Comparison of ENCODE assay signal across 25 mouse cellular contexts in genomic region chr2:136691681-136692080, GRCm38 (mm10). TPM values are rescaled to one million over a fixed set of nuclear protein-coding genes. Genes with fewer than 3 reads are reported as not detected.
A peak's percentile ranks its signal among the peaks of the same experiment; 100 is the strongest.
DNase-seq lines count a peak whose midpoint lies in the region; ATAC-seq and TF ChIP-seq lines count a peak whose summit lies in the region.
"Had no signal": no experiment of that assay in that cellular context is flagged by ENCODE, and none has a peak within 500 bp of the region (broad histone marks: within the 10 kb centered on the region; RNA-seq: fewer than 3 reads in every experiment).

No protein-coding gene starts in this region.

- peak; percentile 30 for DNase-seq in adrenal gland, adult 2 months
- no peak for DNase-seq in adrenal gland, postnatal 25 days
- peak; percentile 65 for DNase-seq in cerebellum, adult 9-11 months
- DNase-seq in cerebellum, adult 8-10 months = no peak
- no peak for DNase-seq in heart, adult 2 months
- peak; percentile 16 for DNase-seq in ZHBTc4 (ENCODE audit: low read depth, low spot score)
- DNase-seq: adrenal gland, postnatal 10 days; cerebellum, adult 11 months; cerebellum, postnatal 36 days; gastrocnemius, adult 2 months; gastrocnemius, postnatal 25 days; heart, postnatal 36 days; kidney, adult 11 months; kidney, adult 9 months had no signal

- intact Hi-C loops in heart, adult 2 months (cut with DNase I) = no loop called here

- H3K36me3 ChIP-seq in heart, embryonic 16.5 days (ENCODE audit: control insufficient read depth, insufficient read depth) = no peaks in the 10 kb centered on the region
- no peaks in the 10 kb centered on the region for H3K36me3 ChIP-seq in heart, adult 2 months (ENCODE audit: control insufficient read depth, insufficient read depth, low read length)
- H3K36me3 ChIP-seq: embryonic facial prominence, embryonic 15.5 days; forebrain, embryonic 10.5 days; hindbrain, embryonic 13.5 days had no signal

- H3K79me2 ChIP-seq in heart, adult 2 months (replicated peaks; ENCODE audit: control insufficient read depth, insufficient read depth, low read length) = no peaks in the 10 kb centered on the region

- peak; percentile 69; the same call in 1 of the 2 replicates for ATAC-seq in heart, embryonic 16.5 days (replicated peaks; ENCODE audit: extremely low read depth, insufficient read depth, low FRiP score)
- ATAC-seq in monocyte, adult 5-6 weeks (replicated peaks; ENCODE audit: insufficient number of reproducible peaks, low FRiP score, low TSS enrichment, poor library complexity, severe bottlenecking) = no peak
- ATAC-seq: forebrain, embryonic 14.5 days; hindbrain, postnatal 0 days had no signal

- TF ChIP-seq POLR2A in heart, adult 2 months (IDR thresholded peaks at IDR 0.05; ENCODE audit: insufficient read depth, low read depth, low read length) = no peak

- WGBS in heart, embryonic 16.5 days = 41% methylated on average over 1 of the region's 1 CpGs
- 77% methylated on average over 1 of the region's 1 CpGs for WGBS in heart, adult 2 months

- TF ChIP-seq EP300 in heart, adult 2 months (IDR thresholded peaks at IDR 0.05; ENCODE audit: insufficient read depth, low read depth, low read length) = no peak

- H3K9ac ChIP-seq in heart, embryonic 16.5 days (ENCODE audit: low read length) = no peak overlapping the region
- H3K9ac ChIP-seq in heart, adult 2 months (ENCODE audit: low read depth, low read length) = no peak overlapping the region
- H3K9ac ChIP-seq: embryonic facial prominence, embryonic 15.5 days; hindbrain, embryonic 13.5 days had no signal

- H3K4me3 ChIP-seq in heart, embryonic 16.5 days (ENCODE audit: low read length) = no peak overlapping the region
- H3K4me3 ChIP-seq in heart, adult 2 months = no peak overlapping the region
- H3K4me3 ChIP-seq: embryonic facial prominence, embryonic 15.5 days; erythroblast, embryonic 14.5 days; forebrain, embryonic 10.5 days; gastrocnemius, adult 2 months; hindbrain, embryonic 13.5 days had no signal

- H3K4me1 ChIP-seq in heart, embryonic 16.5 days (ENCODE audit: control insufficient read depth, insufficient read depth, low read length) = peaks cover 22% of the 10 kb centered on the region
- H3K4me1 ChIP-seq in heart, adult 2 months (ENCODE audit: control insufficient read depth, insufficient read depth, low read length) = peaks cover 3% of the 10 kb centered on the region; the same call in 1 of the 2 replicates
- H3K4me1 ChIP-seq: embryonic facial prominence, embryonic 15.5 days; forebrain, embryonic 10.5 days; hindbrain, embryonic 13.5 days had no signal

- no peak overlapping the region for H3K4me2 ChIP-seq in heart, embryonic 16.5 days (ENCODE audit: low read depth, low read length)
- H3K4me2 ChIP-seq: embryonic facial prominence, embryonic 15.5 days; hindbrain, embryonic 13.5 days had no signal

- TF ChIP-seq CTCF in heart, adult 2 months (IDR thresholded peaks at IDR 0.05) = no peak

- no peaks in the 10 kb centered on the region for H3K9me3 ChIP-seq in heart, embryonic 16.5 days (replicated peaks; ENCODE audit: control insufficient read depth, low read length)
- H3K9me3 ChIP-seq: embryonic facial prominence, embryonic 15.5 days; forebrain, embryonic 10.5 days; hindbrain, embryonic 13.5 days had no signal

- no peaks in the 10 kb centered on the region for H3K27me3 ChIP-seq in heart, embryonic 16.5 days (ENCODE audit: control insufficient read depth, insufficient read depth, low read length)
- no peaks in the 10 kb centered on the region for H3K27me3 ChIP-seq in heart, adult 2 months (ENCODE audit: control insufficient read depth, insufficient read depth, low read length)
- H3K27me3 ChIP-seq: CH12.LX; embryonic facial prominence, embryonic 15.5 days; hindbrain, embryonic 13.5 days had no signal

- 0 out of 2 replicates have a peak overlapping the region, but pooled peaks have one; percentile 51 for H3K27ac ChIP-seq in heart, embryonic 16.5 days (ENCODE audit: low read length)
- H3K27ac ChIP-seq in heart, adult 2 months = no peak overlapping the region
- H3K27ac ChIP-seq: embryonic facial prominence, embryonic 15.5 days; forebrain, embryonic 10.5 days; gastrocnemius, adult 2 months; hindbrain, embryonic 13.5 days; hindbrain, postnatal 0 days; kidney, postnatal 0 days had no signal

RNA-seq across cellular contexts. Expression of gene Snap25, which starts 21.6 kb away (rescaled TPM):
- total RNA-seq in adrenal gland, adult 2 months (2021) = 10 to 100 TPM; 27.5 to 53.2 TPM
- 9.4 and 11.3 TPM in 2 replicates for polyA plus RNA-seq in adrenal gland, adult 2 months (2012; rRNA removed)
- 26.9 and 35.6 TPM in 2 replicates for total RNA-seq in adrenal gland, postnatal 25 days (2021)
- polyA plus RNA-seq in heart, embryonic 16.5 days (2015; fragmentation: Nextera tagmentation; extraction: Ambion mirVana) = 0.56 and 0.89 TPM in 2 replicates
- total RNA-seq in heart, adult 2 months (2021) = under 1 TPM in 1 of 2 experiments, not detected in 1; 0.64 TPM
- polyA plus RNA-seq in heart, adult 2 months (2012; rRNA removed) = 0.98 and 3.0 TPM in 2 replicates
- total RNA-seq in monocyte, adult 5-6 weeks (2017) = not detected in 3 replicates
- total RNA-seq: CH12.LX; gastrocnemius, adult 2 months; granulocyte monocyte progenitor cell, adult 5-6 weeks had no signal

Comparison
In these comparisons a context has a peak if more than half of its experiments do, and no peak if none do; other contexts are left out.
1. DNase-seq: peak in adrenal gland, adult 2 months (single experiment), cerebellum, adult 9-11 months (single experiment) and ZHBTc4 (single experiment); none in adrenal gland, postnatal 25 days (single experiment), cerebellum, adult 8-10 months (single experiment) and heart, adult 2 months (0 of 2).
2. RNA of gene Snap25, which starts 21.6 kb away (total RNA-seq): 27.5 to 53.2 TPM in adrenal gland, adult 2 months and 26.9 to 35.6 TPM in adrenal gland, postnatal 25 days; 0.64 TPM in heart, adult 2 months and not detected in monocyte, adult 5-6 weeks; every median in the first group is over 10 times any median in the second.